In genomic region chr4:56946180-56946579, GRCm38 (mm10) we compare ENCODE assay signal across 8 mouse cellular contexts. TPM values are rescaled to one million over a fixed set of nuclear protein-coding genes. Genes with fewer than 3 reads are reported as not detected.
DNase-seq lines count a peak whose midpoint lies in the region; ATAC-seq and TF ChIP-seq lines count a peak whose summit lies in the region.

No protein-coding gene starts in this region.

- WGBS in kidney, embryonic 16.5 days = under 1% methylated on average over 14 of the region's 14 CpGs
- 1% methylated on average over 14 of the region's 14 CpGs for WGBS in hindbrain, postnatal 0 days
- WGBS in midbrain, embryonic 16.5 days = 2% methylated on average over 14 of the region's 14 CpGs

- no peaks in the 10 kb centered on the region for H3K36me3 ChIP-seq in kidney, embryonic 16.5 days (ENCODE audit: insufficient read depth, low read length)
- no peaks in the 10 kb centered on the region for H3K36me3 ChIP-seq in hindbrain, postnatal 0 days (ENCODE audit: insufficient read depth, low read length)
- H3K36me3 ChIP-seq in midbrain, embryonic 16.5 days (ENCODE audit: control insufficient read depth, insufficient read depth, low read length) = no peaks in the 10 kb centered on the region

- no peaks in the 10 kb centered on the region for H3K27me3 ChIP-seq in kidney, embryonic 16.5 days (ENCODE audit: insufficient read depth, low read length)
- no peaks in the 10 kb centered on the region for H3K27me3 ChIP-seq in hindbrain, postnatal 0 days (ENCODE audit: insufficient read depth, low read length)
- H3K27me3 ChIP-seq in midbrain, embryonic 16.5 days (ENCODE audit: control insufficient read depth, insufficient read depth, low read depth, low read length) = no peaks in the 10 kb centered on the region

- peak overlapping the region; percentile 92 for H3K9ac ChIP-seq in kidney, embryonic 16.5 days (replicated peaks; ENCODE audit: low read length)
- H3K9ac ChIP-seq in hindbrain, postnatal 0 days (replicated peaks; ENCODE audit: low read length) = peak overlapping the region; percentile 72
- peak overlapping the region; percentile 84 for H3K9ac ChIP-seq in midbrain, embryonic 16.5 days (ENCODE audit: low read depth, low read length)

- TF ChIP-seq POLR2A in bone marrow macrophage, adult 2 months (IDR thresholded peaks at IDR 0.05; ENCODE audit: borderline replicate concordance, low read depth, low read length) = no peak

- peak overlapping the region; percentile 87 for H3K4me3 ChIP-seq in kidney, embryonic 16.5 days (ENCODE audit: low read length)
- peak overlapping the region; percentile 91 for H3K4me3 ChIP-seq in bone marrow macrophage, adult 2 months (ENCODE audit: insufficient read depth, low read length)
- H3K4me3 ChIP-seq in hindbrain, postnatal 0 days (ENCODE audit: low read length) = peak overlapping the region; percentile 70
- H3K4me3 ChIP-seq in midbrain, embryonic 16.5 days (ENCODE audit: low read depth, low read length) = peak overlapping the region; percentile 88

- peak; percentile 10; the same call in 1 of the 2 replicates for ATAC-seq in kidney, embryonic 16.5 days (ENCODE audit: low FRiP score, low TSS enrichment)
- ATAC-seq in hindbrain, postnatal 0 days = no peak
- no peak for ATAC-seq in midbrain, embryonic 16.5 days

- TF ChIP-seq CTCF in bone marrow macrophage, adult 2 months (IDR thresholded peaks at IDR 0.05; ENCODE audit: low read depth, low read length) = no peak
- no peak for TF ChIP-seq CTCF in hindbrain, postnatal 0 days (IDR thresholded peaks at IDR 0.05; ENCODE audit: low read depth)

- H3K27ac ChIP-seq in kidney, embryonic 16.5 days (ENCODE audit: low read length) = peak overlapping the region; percentile 94
- H3K27ac ChIP-seq in bone marrow macrophage, adult 2 months (ENCODE audit: insufficient read depth, low read depth, low read length) = no peak overlapping the region
- peak overlapping the region; percentile 91; the same call in 1 of the 2 replicates for H3K27ac ChIP-seq in hindbrain, postnatal 0 days
- H3K27ac ChIP-seq in midbrain, embryonic 16.5 days (ENCODE audit: low read length) = no peak overlapping the region

- no peak for DNase-seq in kidney, adult 9 months
- DNase-seq in hindbrain, postnatal 0 days (ENCODE audit: low spot score) = no peak
- no peak for DNase-seq in cerebellum, postnatal 10 days
- DNase-seq in urinary bladder, postnatal 4 days (ENCODE audit: low spot score in 2 of 2) = no peak
- DNase-seq in thymus, adult 18-20 months = no peak

- peaks cover 38% of the 10 kb centered on the region for H3K4me1 ChIP-seq in kidney, embryonic 16.5 days (ENCODE audit: insufficient read depth, low read length)
- peaks cover 40% of the 10 kb centered on the region for H3K4me1 ChIP-seq in bone marrow macrophage, adult 2 months (ENCODE audit: control insufficient read depth, insufficient read depth, low read length)
- H3K4me1 ChIP-seq in hindbrain, postnatal 0 days (ENCODE audit: insufficient read depth, low read length) = peaks cover 12% of the 10 kb centered on the region
- peaks cover 29% of the 10 kb centered on the region for H3K4me1 ChIP-seq in midbrain, embryonic 16.5 days (ENCODE audit: control insufficient read depth, insufficient read depth, low read length)

- H3K9me3 ChIP-seq in kidney, embryonic 16.5 days (ENCODE audit: low read length) = no peaks in the 10 kb centered on the region
- H3K9me3 ChIP-seq in hindbrain, postnatal 0 days (ENCODE audit: low read length) = no peaks in the 10 kb centered on the region
- H3K9me3 ChIP-seq in midbrain, embryonic 16.5 days (replicated peaks; ENCODE audit: control insufficient read depth, low read length, poor library complexity, severe bottlenecking) = no peaks in the 10 kb centered on the region

- peak overlapping the region; percentile 68 for H3K4me2 ChIP-seq in kidney, embryonic 16.5 days (replicated peaks; ENCODE audit: low read depth, low read length)
- H3K4me2 ChIP-seq in hindbrain, postnatal 0 days (ENCODE audit: low read depth, low read length) = peak overlapping the region; percentile 94
- peak overlapping the region; percentile 92 for H3K4me2 ChIP-seq in midbrain, embryonic 16.5 days (ENCODE audit: low read length)

RNA-seq across cellular contexts. Expression of gene Tmem245, which starts 1.1 kb away (rescaled TPM):
- polyA plus RNA-seq in kidney, embryonic 16.5 days (2015; fragmentation: Nextera tagmentation; extraction: Ambion mirVana) = 9.1 and 9.6 TPM in 2 replicates
- polyA plus RNA-seq in bone marrow macrophage, adult 2 months (2012; ENCODE audit: insufficient read depth, insufficient read length, missing spikeins) = 8.7 and 11.0 TPM in 2 replicates
- 27.9 and 31.6 TPM in 2 replicates for total RNA-seq in hindbrain, postnatal 0 days (2014; rRNA removed)
- polyA plus RNA-seq in hindbrain, postnatal 0 days (2015; fragmentation: Nextera tagmentation; extraction: Ambion mirVana) = 11.4 and 12.3 TPM in 2 replicates
- polyA plus RNA-seq in midbrain, embryonic 16.5 days (2015; fragmentation: Nextera tagmentation; extraction: Ambion mirVana) = 7.6 and 9.3 TPM in 2 replicates

RNA-seq across cellular contexts. Expression of gene Frrs1l, which starts 44.0 kb away (rescaled TPM):
- 0.30 and 0.55 TPM in 2 replicates for polyA plus RNA-seq in kidney, embryonic 16.5 days (2015; fragmentation: Nextera tagmentation; extraction: Ambion mirVana)
- polyA plus RNA-seq in bone marrow macrophage, adult 2 months (2012; ENCODE audit: insufficient read depth, insufficient read length, missing spikeins) = not detected in 2 replicates
- total RNA-seq in hindbrain, postnatal 0 days (2014; rRNA removed) = 38.1 and 38.3 TPM in 2 replicates
- polyA plus RNA-seq in hindbrain, postnatal 0 days (2015; fragmentation: Nextera tagmentation; extraction: Ambion mirVana) = 21.8 and 22.5 TPM in 2 replicates
- polyA plus RNA-seq in midbrain, embryonic 16.5 days (2015; fragmentation: Nextera tagmentation; extraction: Ambion mirVana) = 23.2 and 23.8 TPM in 2 replicates

Comparison
In these comparisons a context has a peak if more than half of its experiments do, and no peak if none do; other contexts are left out.
1. H3K27ac ChIP-seq: peak in kidney, embryonic 16.5 days (single experiment) and hindbrain, postnatal 0 days (single experiment); none in bone marrow macrophage, adult 2 months (single experiment) and midbrain, embryonic 16.5 days (single experiment).
2. RNA of gene Frrs1l, which starts 44.0 kb away (polyA plus RNA-seq): 23.2 to 23.8 TPM in midbrain, embryonic 16.5 days and 21.8 to 22.5 TPM in hindbrain, postnatal 0 days; 0.30 to 0.55 TPM in kidney, embryonic 16.5 days and not detected in bone marrow macrophage, adult 2 months; every median in the first group is over 10 times any median in the second.
3. Peak in every context shown above with its lines, with median percentiles within 50 percentile points of each other: H3K4me2 ChIP-seq, H3K4me3 ChIP-seq and H3K9ac ChIP-seq.